Mouse (Mus musculus): ENCODE data around the gene Dkkl1.
A peak's percentile ranks its signal among the peaks of the same experiment; 100 is the strongest.

Dkkl1 gene

GRCm38 (mm10) chr7:45211851-45212251, at the start of gene Dkkl1:
Dkkl1 (minus strand) TSS chr7:45212147.
- no peak for DNase-seq

DNA sequence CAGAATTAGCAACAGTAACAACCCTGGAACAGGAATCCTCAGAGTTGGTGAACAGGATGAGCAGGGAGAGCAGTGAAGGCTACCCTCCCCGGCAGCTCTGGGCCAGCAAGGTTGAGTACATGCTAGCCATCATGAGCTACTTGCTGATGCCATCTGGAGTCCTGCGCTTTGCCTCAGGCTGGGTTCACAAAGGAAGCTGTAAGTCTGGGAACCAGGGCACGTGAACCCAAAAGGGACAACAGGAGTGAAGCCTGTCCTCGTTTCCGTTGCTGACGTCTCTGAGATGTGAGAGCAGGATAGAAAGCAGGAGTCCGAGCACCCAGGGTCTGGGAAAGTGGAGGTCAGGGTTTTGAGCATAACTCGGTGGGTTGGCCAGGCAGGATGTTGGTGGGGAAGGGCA, 47.3 kb upstream of the Dkkl1 start:
- DNase-seq: no peak

GRCm38 (mm10) chr7:45257063-45257840, 45.3 kb upstream of the Dkkl1 start:
- no peak for DNase-seq

GRCm38 (mm10) chr7:45255822-45256221, 43.9 kb upstream of the Dkkl1 start:
- DNase-seq: peak; percentile 37

DNA sequence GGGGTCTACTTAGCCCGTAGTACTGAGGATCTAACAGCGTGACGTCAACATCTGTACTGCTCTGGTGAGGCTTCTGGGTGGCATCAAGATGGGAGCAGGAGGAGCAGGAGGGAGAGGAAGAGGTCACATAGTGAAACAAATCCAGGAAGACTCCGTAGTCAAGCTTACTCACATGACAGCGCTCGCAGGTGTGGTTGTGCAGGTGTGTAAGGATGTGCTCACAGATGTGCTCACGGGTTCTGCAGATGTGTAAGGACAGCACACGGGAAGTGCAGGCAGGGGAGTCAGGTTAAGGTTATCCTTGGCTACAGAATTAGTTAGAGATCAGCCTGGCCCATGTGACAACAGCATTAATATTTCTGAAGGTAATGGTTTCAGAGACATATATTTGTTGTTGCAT, 41.9 kb upstream of the Dkkl1 start:
- DNase-seq: no peak

- DNase-seq: no peak
Observed at GRCm38 (mm10) chr7:45247666-45248065, 35.7 kb upstream of the Dkkl1 start.

- DNase-seq: no peak
Observed at GRCm38 (mm10) chr7:45241389-45241749, 29.4 kb upstream of the Dkkl1 start.

GRCm38 (mm10) chr7:45240633-45241388, 28.9 kb upstream of the Dkkl1 start, which contains the start of gene Slc6a16:
Slc6a16 (plus strand) TSS chr7:45241085.
- DNase-seq: peak; percentile 53

DNA sequence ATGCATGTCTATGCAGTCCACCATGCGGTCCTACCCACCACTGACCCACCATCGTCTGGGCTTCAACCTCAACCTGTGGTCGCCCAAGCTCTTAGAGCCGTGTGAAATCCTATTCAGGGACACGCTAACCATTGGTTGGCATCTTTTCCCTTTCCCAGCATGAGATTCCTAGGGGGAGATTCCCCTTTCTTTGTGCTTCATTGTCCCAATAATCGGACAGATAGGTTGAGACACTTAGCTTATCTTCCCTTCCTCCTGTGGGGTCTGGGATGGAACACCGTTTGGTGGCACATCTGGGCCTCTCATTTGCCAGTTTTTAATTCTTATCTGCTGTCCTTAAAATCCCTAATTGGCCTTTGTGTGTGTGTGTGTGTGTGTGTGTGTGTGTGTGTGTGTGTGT, 28.2 kb upstream of the Dkkl1 start:
- DNase-seq: no peak

GRCm38 (mm10) chr7:45238723-45239496, 27.0 kb upstream of the Dkkl1 start, which contains the start of gene Cd37:
Cd37 (minus strand) TSS chr7:45239115.
- DNase-seq: no peak

- no peak for DNase-seq
Observed at GRCm38 (mm10) chr7:45237747-45238699, 26.1 kb upstream of the Dkkl1 start.

- no peak for DNase-seq
Observed at GRCm38 (mm10) chr7:45235656-45236180, 23.8 kb upstream of the Dkkl1 start.

- DNase-seq: peak; percentile 56
Observed at GRCm38 (mm10) chr7:45234922-45235571, 23.1 kb upstream of the Dkkl1 start.

GRCm38 (mm10) chr7:45234333-45234841, 22.4 kb upstream of the Dkkl1 start:
- DNase-seq: no peak

DNA sequence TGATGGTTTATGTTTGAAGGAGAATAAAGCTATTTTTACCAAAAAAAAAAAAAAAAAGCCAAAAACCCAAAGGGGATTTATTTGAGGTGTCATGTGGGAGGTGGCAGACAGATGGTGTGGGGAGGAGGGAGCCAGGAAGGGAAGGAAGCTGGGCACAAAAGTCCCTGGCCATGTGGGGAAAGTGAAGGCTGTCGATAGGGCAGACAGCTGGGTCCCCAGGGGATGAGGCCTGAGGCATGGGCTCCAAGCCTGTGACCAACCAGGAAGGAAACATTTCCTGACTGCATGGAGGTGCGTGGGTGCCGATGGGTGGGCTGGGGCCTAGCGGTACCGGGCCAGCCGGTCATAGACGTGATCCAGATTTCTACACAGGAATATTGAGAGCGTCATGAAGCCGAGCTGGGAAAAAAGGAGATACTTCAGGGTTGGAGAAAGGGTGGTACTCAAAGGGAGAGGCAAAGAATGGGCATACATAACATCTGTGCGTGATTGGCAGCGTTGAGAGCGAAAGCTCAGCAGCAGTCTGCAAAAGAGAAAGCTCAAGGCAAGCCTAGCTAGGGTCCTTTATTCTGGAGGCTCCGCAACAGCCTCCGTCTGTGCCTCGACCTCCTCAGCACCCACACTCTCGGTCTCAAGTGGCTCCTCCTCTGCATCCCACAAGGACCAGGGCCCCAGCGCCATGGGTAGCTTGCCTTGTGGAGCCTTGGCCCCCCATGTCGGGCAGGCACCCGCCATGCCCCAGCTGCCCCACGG, 21.8 kb upstream of the Dkkl1 start:
- DNase-seq: peak; percentile 28

DNA sequence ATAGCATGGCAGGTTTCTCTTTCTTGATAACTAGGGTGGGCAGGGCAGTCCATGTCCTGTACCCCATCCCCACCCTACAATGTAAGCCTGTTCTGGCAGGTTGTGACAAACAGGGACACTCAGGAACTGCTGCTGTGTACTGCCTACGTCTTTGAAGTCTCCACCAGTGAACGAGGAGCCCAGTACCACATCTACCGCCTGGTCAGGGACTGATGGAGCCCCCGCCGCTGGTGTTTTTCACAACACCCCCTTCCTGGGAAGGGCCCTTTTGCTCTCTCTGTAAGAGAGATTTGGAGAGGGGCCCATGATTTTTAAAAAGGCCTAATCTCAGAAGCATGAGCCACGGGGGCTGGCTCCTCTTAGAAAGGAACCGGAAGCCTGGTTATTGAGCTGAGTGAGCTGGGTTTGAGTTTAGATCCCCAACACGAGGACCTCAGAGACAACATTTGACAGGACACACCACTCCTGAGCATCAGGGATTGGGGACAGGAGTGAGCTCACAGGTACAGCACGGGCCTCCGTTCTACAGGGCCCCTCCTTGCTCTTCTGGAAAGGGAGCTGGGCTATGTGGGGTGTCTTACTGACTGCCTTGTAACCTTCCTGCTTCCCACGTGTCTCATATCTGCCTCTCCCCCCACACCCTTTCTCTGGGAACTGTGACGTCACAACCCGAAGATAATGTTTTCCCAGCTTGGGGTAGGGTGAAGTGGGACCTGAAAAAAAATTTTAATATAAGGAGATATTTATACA, 20.9 kb upstream of the Dkkl1 start:
- no peak for DNase-seq

- DNase-seq: no peak
Observed at GRCm38 (mm10) chr7:45231941-45232340, 20.0 kb upstream of the Dkkl1 start.

DNA sequence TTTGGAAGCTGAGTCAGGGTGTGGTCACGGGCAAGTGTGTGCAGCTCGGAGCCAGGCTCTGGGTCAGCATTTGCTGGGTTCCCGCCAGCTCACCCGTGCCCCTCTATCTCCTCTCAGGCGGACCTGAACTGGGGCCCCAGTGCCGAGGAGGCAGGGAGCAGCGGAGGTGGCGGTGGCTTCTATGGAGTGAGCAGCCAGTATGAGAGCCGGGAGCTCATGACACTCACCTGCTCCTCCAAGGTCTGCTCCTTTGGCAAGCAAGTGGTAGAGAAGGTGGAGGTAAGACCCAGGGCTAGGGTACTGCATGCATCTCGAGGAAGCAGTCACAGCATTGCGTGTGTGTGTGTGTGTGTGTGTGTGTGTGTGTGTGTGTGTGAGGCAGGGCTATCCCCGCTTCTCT, 19.2 kb upstream of the Dkkl1 start:
- DNase-seq: no peak

GRCm38 (mm10) chr7:45229459-45230203, 17.7 kb upstream of the Dkkl1 start:
- DNase-seq: no peak

All from kidney, postnatal 14 days (tissue).